Mouse (Mus musculus) heart, postnatal 25 days (tissue): ENCODE results near the gene Gfy. TPM values are rescaled to one million over a fixed set of nuclear protein-coding genes. Genes with fewer than 3 reads are reported as not detected.
"Not testable (repeated sequence)": the region's sequence is repeated elsewhere in the genome, so short reads cannot be mapped to it uniquely, and the experiment has no call there.

Source experiments
- DNase-seq: peaks from one replicate; pipeline ENCODE4 v3.0.0; 2022; ENCODE audit warnings: low spot score
- intact Hi-C: fragments of 180-260 bp; cut with DNase I; formaldehyde crosslinking; loops from one replicate; pipeline ENCODE4 v1.15.1; 2025
- total RNA-seq, 2 experiments: library from RNA; stranded (reverse); gene quantifications; 2 replicates each; pipeline ENCODE4 v1.2.3; 2021

Gfy gene
- total RNA-seq, 2 experiments from 2014 or later, result not detected

GRCm38 (mm10) chr7:45173772-45174171 is 5.6 kb downstream of the Gfy start:
- intact Hi-C loops, DNase-seq: not testable (repeated sequence)

GRCm38 (mm10) chr7:45172974-45173373 is 6.4 kb downstream of the Gfy start:
- DNase-seq, result no peak
- intact Hi-C loops, result no loop called here

DNA sequence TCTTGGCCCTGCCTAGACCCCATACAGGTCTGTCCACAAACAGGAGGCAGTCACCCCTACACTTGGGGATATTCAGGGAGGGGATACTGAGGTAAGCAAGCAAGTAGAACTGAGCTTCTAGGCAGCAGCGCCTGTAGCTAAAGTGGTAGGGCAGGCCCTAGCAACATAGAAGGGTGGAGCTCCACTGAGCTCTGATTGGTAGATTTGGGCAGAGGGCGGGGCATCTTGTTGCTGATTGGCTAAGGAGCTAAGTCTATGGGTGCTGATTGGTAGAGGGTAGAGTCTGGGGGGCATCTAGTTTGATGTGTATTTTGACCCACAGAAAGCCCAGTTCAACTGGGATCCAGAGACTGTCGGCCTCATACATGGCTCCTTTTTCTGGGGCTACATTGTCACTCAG is 9.9 kb downstream of the Gfy start:
- DNase-seq, result no peak
- intact Hi-C loops, result no loop called here

- intact Hi-C loops, result no loop called here
- no peak for DNase-seq
These were observed 10.7 kb downstream of the Gfy start for GRCm38 (mm10) chr7:45168656-45169055.

DNA sequence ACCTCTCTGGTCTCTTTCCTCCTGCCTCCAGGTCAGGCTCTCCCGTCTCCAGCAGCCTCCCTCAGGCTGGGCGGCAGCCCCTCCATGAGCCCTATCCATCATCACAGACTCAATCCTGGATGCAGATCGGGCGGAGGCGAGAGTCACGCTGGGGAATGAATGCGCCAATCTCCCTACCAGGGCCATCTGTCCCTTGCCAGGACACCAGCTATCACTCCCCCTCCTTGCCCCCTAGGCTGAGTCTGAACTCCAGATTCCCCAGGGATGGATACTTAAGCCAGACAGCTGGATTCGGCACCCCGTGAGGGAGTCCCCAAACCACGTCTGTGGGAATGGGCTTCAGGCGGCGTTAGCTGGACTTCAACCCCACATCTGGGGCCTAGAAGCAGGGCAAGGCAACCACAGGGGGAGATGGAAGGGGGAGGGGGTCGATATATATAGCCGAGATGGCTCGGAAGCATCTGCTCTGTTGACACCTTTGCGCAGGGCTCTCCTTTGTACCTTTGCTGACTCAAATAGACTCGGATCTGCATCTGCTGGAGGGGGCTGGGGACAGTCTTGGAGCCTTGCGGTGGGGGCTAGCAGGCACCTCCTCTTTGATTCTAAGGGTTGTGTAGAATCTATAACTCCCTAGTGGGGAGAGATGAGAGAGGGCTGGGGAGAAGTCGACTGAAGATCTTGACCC is 11.5 kb downstream of the Gfy start:
- DNase-seq, result no peak
- intact Hi-C loops, result no loop called here

DNA sequence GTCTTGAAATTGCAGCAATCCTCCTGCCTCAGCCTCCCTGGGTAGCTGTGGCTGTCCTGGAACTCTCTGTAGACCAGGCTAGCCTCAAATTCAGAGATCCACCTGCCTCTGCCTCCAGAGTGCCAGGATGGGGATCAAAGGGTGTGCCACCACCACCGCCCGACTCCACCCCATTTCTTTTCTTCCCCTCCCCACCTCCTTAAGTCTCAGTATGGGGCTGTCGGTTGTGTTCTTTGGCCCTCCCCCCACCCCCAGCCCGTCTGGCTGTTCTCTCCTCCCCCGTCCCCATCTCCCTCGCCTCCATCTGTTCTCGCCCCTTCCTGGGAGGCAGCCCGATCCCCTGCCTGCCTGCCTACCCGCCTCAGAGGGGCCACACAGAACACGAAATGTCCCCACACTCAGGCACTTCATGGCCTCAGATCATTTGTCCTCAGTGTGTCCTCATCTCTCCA is 12.4 kb downstream of the Gfy start:
- intact Hi-C loops, result no loop called here
- DNase-seq, result no peak

GRCm38 (mm10) chr7:45165701-45166100 is 13.7 kb downstream of the Gfy start:
- intact Hi-C loops, result no loop called here
- no peak for DNase-seq

- no peak for DNase-seq
- intact Hi-C loops, result loop anchor here (5.0 kb wide), 1 partner anchor 132 kb away; no protein-coding TSS in a partner anchor
These were observed 14.5 kb downstream of the Gfy start for GRCm38 (mm10) chr7:45164833-45165232.

DNA sequence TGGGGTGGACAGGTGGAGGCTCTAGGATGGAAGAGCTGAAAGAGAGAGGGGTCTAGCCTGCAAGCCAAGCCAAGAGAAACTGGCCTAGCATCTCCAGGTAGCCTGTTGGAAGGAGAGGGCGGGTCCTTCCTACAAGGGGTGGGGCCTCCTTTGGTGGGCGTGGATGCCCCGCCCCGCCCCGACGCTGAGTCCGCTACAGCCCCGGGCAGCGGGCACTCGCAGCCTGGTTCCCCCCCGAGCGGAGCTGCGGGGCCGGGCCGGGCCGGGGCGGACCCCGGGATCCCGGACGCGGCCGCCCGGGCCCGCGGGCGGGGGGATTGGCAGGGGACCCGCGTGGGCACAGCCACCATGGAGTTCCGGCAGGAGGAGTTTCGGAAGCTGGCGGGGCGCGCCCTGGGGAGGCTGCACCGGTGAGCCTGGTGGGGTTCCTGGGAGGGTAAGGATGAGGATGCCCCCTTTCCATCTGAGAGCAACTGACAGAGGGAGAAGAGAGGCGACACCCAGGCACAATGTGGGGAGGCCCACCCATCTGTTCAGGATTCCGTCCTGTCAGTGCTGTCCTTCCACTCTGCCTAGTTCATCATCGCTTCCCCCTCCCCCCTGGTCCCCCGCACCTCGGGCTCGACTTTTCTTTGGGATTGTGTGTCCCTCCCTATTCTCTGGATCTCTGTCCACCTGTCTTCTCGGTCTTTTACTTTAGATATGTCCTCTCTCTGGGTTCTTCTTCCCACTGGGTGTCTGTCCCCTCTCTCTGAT is 15.5 kb downstream of the Gfy start, which contains the start of gene Slc17a7:
Gene Slc17a7 (plus strand): TSS at position 215 of the 756 bp plus-strand sequence.
- intact Hi-C loops, result loop anchor here (5.0 kb wide), 1 partner anchor 133 kb away; no protein-coding TSS in a partner anchor
- DNase-seq, result no peak

DNA sequence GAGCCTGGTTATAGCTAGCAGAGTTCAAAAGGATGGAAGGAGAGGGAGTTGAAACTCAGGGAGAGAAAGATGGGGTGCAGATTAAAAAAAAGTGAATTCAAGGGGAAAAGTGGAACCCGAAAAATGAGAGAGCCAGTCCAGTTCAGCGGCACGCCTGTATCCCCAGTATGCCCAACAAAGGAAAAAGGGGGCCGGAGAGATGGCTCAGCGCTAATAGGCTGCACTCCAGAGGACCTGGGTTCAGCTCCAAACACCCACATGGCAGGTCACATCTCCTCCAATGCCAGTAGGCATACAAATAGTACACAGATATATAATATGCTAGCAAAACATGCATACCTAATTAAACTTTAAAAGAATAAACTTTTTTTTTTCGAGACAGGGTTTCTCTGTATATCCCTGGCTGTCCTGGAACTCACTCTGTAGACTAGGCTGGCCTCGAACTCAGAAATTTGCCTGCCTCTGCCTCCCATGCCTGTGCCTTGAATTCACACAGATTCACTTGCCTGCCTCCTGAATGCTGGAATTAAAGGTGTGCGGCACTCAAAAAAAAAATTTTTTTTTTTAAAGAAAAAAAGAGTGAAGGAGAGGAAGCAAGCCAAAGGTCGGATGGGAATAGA is 16.3 kb downstream of the Gfy start:
- intact Hi-C loops, result loop anchor here (1.0 to 5.0 kb wide), 2 partner anchors 35 to 134 kb away; no protein-coding TSS in a partner anchor
- no peak for DNase-seq

DNA sequence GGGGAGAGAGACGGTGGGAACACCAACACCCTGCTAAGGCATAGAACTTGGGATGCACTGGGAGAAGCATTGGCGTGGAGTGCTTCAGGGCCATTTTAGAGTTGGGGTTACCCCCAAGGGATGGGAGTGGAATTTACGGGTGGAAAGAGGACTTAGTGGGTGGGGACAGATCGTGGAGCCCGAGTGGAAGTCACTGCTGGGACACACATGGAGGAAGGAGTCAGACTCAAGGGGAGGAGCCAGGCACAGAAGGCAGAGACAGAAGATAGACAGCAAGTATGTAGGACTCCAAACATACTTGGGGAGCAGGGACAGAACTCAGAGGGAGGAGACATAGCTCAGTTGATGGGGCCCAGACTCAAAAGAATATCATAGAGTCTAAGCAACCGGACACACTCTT is 16.8 kb downstream of the Gfy start:
- intact Hi-C loops, result loop anchor here (1.0 to 5.0 kb wide), 2 partner anchors 36 to 135 kb away; no protein-coding TSS in a partner anchor
- no peak for DNase-seq

GRCm38 (mm10) chr7:45161612-45162473 is 17.5 kb downstream of the Gfy start:
- DNase-seq, result peak; percentile 75
- intact Hi-C loops, result loop anchor here (1.0 to 5.0 kb wide), 2 partner anchors 36 to 135 kb away; no protein-coding TSS in a partner anchor

- no peak for DNase-seq
- intact Hi-C loops, result loop anchor here (5.0 kb wide), 1 partner anchor 136 kb away; no protein-coding TSS in a partner anchor
These were observed 18.5 kb downstream of the Gfy start for GRCm38 (mm10) chr7:45160866-45161265.

DNA sequence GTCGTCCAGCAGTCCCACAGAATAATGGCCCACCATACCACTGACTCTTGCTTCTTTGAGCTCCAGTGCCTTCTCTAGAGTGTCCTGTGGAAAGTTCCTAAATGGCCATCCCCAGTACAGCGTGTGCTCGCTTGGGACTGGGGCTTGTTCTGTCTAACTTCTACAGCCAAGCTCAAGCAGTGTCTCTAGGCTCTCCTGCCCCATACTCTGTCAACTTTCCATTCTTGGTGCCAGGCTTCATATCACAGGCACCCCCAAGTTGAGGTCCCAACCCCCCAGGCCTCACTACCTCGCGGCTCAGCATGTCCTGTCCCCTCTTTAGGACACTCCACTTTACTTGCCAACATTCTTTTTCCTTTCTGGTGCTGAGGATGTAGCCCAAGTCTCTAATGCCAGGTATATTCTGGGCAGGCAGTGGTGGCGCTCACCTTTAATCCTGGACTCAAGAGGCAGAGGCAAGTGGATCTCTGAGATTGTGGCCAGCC is 19.0 kb downstream of the Gfy start:
- DNase-seq, result no peak
- intact Hi-C loops, result loop anchor here (5.0 kb wide), 1 partner anchor 137 kb away; no protein-coding TSS in a partner anchor

- no peak for DNase-seq
- intact Hi-C loops, result no loop called here
These were observed 20.4 kb downstream of the Gfy start for GRCm38 (mm10) chr7:45158991-45159390.

- DNase-seq, result no peak
- intact Hi-C loops, result no loop called here
These were observed 21.9 kb downstream of the Gfy start for GRCm38 (mm10) chr7:45157459-45157858.

DNA sequence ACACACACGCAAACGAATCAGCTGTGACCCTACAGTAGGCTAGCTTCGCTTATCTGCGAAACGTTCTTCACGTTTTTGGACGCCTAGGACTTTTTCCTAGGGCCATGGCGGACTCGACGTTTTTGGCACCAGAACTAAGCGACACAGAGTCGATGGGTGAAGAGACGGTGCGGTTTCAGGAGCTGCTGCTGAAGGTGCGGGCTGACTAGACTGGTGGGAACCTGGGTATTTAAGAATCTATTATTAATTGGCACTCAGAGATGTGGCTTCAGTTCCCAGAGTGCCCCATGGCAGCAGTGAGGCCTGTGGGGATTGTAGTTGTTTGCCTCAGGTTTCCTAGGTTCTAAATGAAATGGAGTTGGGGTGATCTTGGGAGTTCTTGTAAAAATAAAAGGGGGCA is 23.2 kb downstream of the Gfy start:
- intact Hi-C loops, result no loop called here
- no peak for DNase-seq

DNA sequence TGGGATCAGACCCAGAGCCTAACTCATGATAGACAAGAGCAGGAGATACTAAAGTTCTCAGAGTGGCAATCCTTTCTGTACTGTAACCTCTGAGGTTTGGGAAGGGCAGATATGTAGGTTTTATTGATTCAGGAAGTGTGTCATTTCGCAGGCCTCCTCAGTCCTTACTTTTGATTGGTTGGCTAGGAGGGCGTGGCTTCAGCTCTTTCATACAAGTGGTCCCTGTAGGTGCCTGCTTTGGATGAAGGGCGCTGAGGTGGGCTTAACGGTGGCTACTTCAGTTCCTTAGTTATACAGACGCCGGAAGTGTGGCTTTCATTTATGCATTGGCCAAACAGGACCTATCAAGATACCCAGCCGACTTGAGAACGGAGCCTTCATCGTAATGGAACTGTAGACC is 23.8 kb downstream of the Gfy start:
- intact Hi-C loops, result no loop called here
- no peak for DNase-seq

GRCm38 (mm10) chr7:45154993-45155514 is 24.3 kb downstream of the Gfy start:
- intact Hi-C loops, result no loop called here
- DNase-seq, result no peak
